Mouse (Mus musculus): ENCODE measurements around the gene Xxylt1. TPM values are rescaled to one million over a fixed set of nuclear protein-coding genes. Genes with fewer than 3 reads are reported as not detected.

Gene Xxylt1
- polyA plus RNA-seq, 1 experiment, result 16.8 TPM

DNA sequence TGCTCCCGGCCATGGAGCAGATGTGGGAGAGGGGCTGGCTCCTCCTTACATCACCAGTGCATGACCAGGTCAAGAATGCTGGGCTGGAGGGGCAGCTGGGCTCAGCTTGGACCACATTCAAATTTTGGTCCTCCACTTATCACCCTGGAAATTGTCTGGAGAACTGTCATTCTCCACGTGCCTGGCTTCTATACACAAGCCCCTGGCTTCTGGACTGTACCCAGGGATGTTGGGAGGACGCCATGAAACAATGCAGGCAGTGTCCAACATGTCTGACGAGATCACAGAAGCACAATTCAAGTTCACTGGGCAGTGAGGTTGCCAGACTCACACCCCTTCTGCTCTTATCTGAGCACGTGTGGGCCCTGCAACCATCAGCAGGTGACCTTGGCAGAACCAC is 114.5 kb downstream of the Xxylt1 start:
- H3K4me3 ChIP-seq (ENCODE audit: insufficient read depth, low read depth, low read length), result no peak overlapping the region
- no peaks in the 10 kb centered on the region for H3K27me3 ChIP-seq (replicated peaks; ENCODE audit: control insufficient read depth, insufficient read depth, low read length)
- peaks cover 23% of the 10 kb centered on the region for H3K4me1 ChIP-seq (ENCODE audit: control insufficient read depth, insufficient read depth, low read length)
- no peak overlapping the region for H3K27ac ChIP-seq (ENCODE audit: insufficient read depth, low read depth, low read length)
- no peak for DNase-seq
- TF ChIP-seq CTCF (conservative IDR thresholded peaks at IDR 0.05; ENCODE audit: insufficient read depth, insufficient read length, low read depth, low read length) (no peak), POLR2A (IDR thresholded peaks at IDR 0.05; ENCODE audit: low read depth, low read length) (no peak)
- 67% methylated on average over 5 of the region's 5 CpGs for WGBS
- no peaks in the 10 kb centered on the region for H3K36me3 ChIP-seq (ENCODE audit: control insufficient read depth, insufficient read depth, low read length)

- peak overlapping the region; percentile 90 for H3K27ac ChIP-seq (ENCODE audit: insufficient read depth, low read depth, low read length)
- 28% methylated on average over 7 of the region's 7 CpGs for WGBS
- DNase-seq, result peak; percentile 87
- H3K4me1 ChIP-seq (ENCODE audit: control insufficient read depth, insufficient read depth, low read length), result peaks cover 28% of the 10 kb centered on the region
- no peaks in the 10 kb centered on the region for H3K27me3 ChIP-seq (replicated peaks; ENCODE audit: control insufficient read depth, insufficient read depth, low read length)
- TF ChIP-seq POLR2A (IDR thresholded peaks at IDR 0.05; ENCODE audit: low read depth, low read length) (no peak), CTCF (conservative IDR thresholded peaks at IDR 0.05; ENCODE audit: insufficient read depth, insufficient read length, low read depth, low read length) (no peak)
- no peak overlapping the region for H3K4me3 ChIP-seq (ENCODE audit: insufficient read depth, low read depth, low read length)
- H3K36me3 ChIP-seq (ENCODE audit: control insufficient read depth, insufficient read depth, low read length), result no peaks in the 10 kb centered on the region
Measured at GRCm38 (mm10) chr16:30964891-30965290, 116.3 kb downstream of the Xxylt1 start.

- no peak for TF ChIP-seq CTCF (conservative IDR thresholded peaks at IDR 0.05; ENCODE audit: insufficient read depth, insufficient read length, low read depth, low read length)
- no peak for TF ChIP-seq POLR2A (IDR thresholded peaks at IDR 0.05; ENCODE audit: low read depth, low read length)
- Histone ChIP-seq H3K4me1 (ENCODE audit: control insufficient read depth, insufficient read depth, low read length) (peaks cover 27% of the 10 kb centered on the region), H3K27me3 (replicated peaks; ENCODE audit: control insufficient read depth, insufficient read depth, low read length) (no peaks in the 10 kb centered on the region), H3K4me3 (ENCODE audit: insufficient read depth, low read depth, low read length) (no peak overlapping the region), H3K27ac (ENCODE audit: insufficient read depth, low read depth, low read length) (peak overlapping the region; percentile 90), H3K36me3 (ENCODE audit: control insufficient read depth, insufficient read depth, low read length) (no peaks in the 10 kb centered on the region)
- peak; percentile 61 for DNase-seq
- 52% methylated on average over 6 of the region's 6 CpGs for WGBS
Measured at GRCm38 (mm10) chr16:30964411-30964810, 116.8 kb downstream of the Xxylt1 start.

DNA sequence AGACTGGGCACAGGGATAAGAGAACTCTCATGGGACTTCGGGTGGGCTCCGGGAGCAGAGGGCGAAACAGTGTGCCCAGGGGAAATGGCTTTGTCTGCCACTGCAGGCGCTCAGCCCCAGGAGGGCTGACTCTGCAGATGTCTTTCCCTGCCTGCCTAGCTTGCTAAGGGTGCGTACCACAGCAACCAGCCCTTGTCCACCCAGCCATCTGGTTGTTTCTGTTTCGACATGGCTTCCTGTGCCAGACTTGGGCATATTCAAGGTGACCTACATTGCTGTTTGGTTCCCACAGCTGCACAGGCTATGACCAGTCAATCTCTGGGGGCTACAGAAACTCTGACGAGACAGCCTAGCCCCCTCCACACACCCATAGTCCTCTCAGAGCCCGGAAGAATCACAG is 118.7 kb downstream of the Xxylt1 start:
- no peak for DNase-seq
- 82% methylated on average over 8 of the region's 8 CpGs for WGBS
- peak overlapping the region; percentile 17; the same call in 1 of the 2 replicates for H3K27ac ChIP-seq (ENCODE audit: insufficient read depth, low read depth, low read length)
- TF ChIP-seq CTCF (conservative IDR thresholded peaks at IDR 0.05; ENCODE audit: insufficient read depth, insufficient read length, low read depth, low read length) (no peak), POLR2A (IDR thresholded peaks at IDR 0.05; ENCODE audit: low read depth, low read length) (no peak)
- H3K27me3 ChIP-seq (replicated peaks; ENCODE audit: control insufficient read depth, insufficient read depth, low read length), result no peaks in the 10 kb centered on the region
- H3K4me1 ChIP-seq (ENCODE audit: control insufficient read depth, insufficient read depth, low read length), result peaks cover 20% of the 10 kb centered on the region
- H3K4me3 ChIP-seq (ENCODE audit: insufficient read depth, low read depth, low read length), result no peak overlapping the region
- H3K36me3 ChIP-seq (ENCODE audit: control insufficient read depth, insufficient read depth, low read length), result no peaks in the 10 kb centered on the region

DNA sequence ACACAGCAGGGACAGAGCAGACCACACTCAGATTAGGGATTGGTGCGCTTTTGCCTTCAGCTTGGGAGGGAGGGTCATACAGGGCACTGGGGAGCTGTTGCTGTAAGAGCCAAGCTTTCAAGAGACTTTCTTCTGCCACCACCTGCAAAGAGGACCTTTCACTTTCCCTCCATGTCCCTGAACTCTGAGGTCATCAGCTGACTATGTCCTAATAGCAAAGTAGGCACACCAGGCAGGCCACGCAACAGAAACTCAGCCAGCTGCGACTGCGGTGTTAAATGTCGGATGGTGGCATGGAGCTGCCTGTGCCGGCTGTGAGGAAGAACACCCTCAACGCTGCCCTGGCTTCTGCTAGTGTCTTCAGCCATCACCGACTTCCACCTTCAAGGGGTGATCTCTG is 120.1 kb downstream of the Xxylt1 start:
- Histone ChIP-seq H3K27ac (ENCODE audit: insufficient read depth, low read depth, low read length) (peak overlapping the region; percentile 14; the same call in 1 of the 2 replicates), H3K36me3 (ENCODE audit: control insufficient read depth, insufficient read depth, low read length) (no peaks in the 10 kb centered on the region), H3K4me1 (ENCODE audit: control insufficient read depth, insufficient read depth, low read length) (peaks cover 20% of the 10 kb centered on the region), H3K27me3 (replicated peaks; ENCODE audit: control insufficient read depth, insufficient read depth, low read length) (no peaks in the 10 kb centered on the region), H3K4me3 (ENCODE audit: insufficient read depth, low read depth, low read length) (no peak overlapping the region)
- TF ChIP-seq POLR2A (IDR thresholded peaks at IDR 0.05; ENCODE audit: low read depth, low read length) (no peak), CTCF (conservative IDR thresholded peaks at IDR 0.05; ENCODE audit: insufficient read depth, insufficient read length, low read depth, low read length) (no peak)
- no peak for DNase-seq
- WGBS, result 70% methylated on average over 8 of the region's 8 CpGs

- 81% methylated on average over 4 of the region's 4 CpGs for WGBS
- H3K36me3 ChIP-seq (ENCODE audit: control insufficient read depth, insufficient read depth, low read length), result no peaks in the 10 kb centered on the region
- peak overlapping the region; percentile 71; the same call in 1 of the 2 replicates for H3K27ac ChIP-seq (ENCODE audit: insufficient read depth, low read depth, low read length)
- peaks cover 19% of the 10 kb centered on the region for H3K4me1 ChIP-seq (ENCODE audit: control insufficient read depth, insufficient read depth, low read length)
- no peaks in the 10 kb centered on the region for H3K27me3 ChIP-seq (replicated peaks; ENCODE audit: control insufficient read depth, insufficient read depth, low read length)
- H3K4me3 ChIP-seq (ENCODE audit: insufficient read depth, low read depth, low read length), result no peak overlapping the region
- DNase-seq, result no peak
- TF ChIP-seq POLR2A (IDR thresholded peaks at IDR 0.05; ENCODE audit: low read depth, low read length) (no peak), CTCF (conservative IDR thresholded peaks at IDR 0.05; ENCODE audit: insufficient read depth, insufficient read length, low read depth, low read length) (no peak)
Measured at GRCm38 (mm10) chr16:30960266-30960665, 121.0 kb downstream of the Xxylt1 start.

GRCm38 (mm10) chr16:30959692-30960091 is 121.5 kb downstream of the Xxylt1 start:
- Histone ChIP-seq H3K4me3 (ENCODE audit: insufficient read depth, low read depth, low read length) (no peak overlapping the region), H3K36me3 (ENCODE audit: control insufficient read depth, insufficient read depth, low read length) (no peaks in the 10 kb centered on the region), H3K27ac (ENCODE audit: insufficient read depth, low read depth, low read length) (peak overlapping the region; percentile 71), H3K4me1 (ENCODE audit: control insufficient read depth, insufficient read depth, low read length) (peaks cover 14% of the 10 kb centered on the region), H3K27me3 (replicated peaks; ENCODE audit: control insufficient read depth, insufficient read depth, low read length) (no peaks in the 10 kb centered on the region)
- DNase-seq, result peak; percentile 82
- TF ChIP-seq POLR2A (IDR thresholded peaks at IDR 0.05; ENCODE audit: low read depth, low read length) (no peak), CTCF (conservative IDR thresholded peaks at IDR 0.05; ENCODE audit: insufficient read depth, insufficient read length, low read depth, low read length) (no peak)
- 71% methylated on average over 12 of the region's 12 CpGs for WGBS

All from kidney, adult 2 months (tissue).